ENCODE assay signal across 25 mouse cellular contexts in the genomic region with DNA sequence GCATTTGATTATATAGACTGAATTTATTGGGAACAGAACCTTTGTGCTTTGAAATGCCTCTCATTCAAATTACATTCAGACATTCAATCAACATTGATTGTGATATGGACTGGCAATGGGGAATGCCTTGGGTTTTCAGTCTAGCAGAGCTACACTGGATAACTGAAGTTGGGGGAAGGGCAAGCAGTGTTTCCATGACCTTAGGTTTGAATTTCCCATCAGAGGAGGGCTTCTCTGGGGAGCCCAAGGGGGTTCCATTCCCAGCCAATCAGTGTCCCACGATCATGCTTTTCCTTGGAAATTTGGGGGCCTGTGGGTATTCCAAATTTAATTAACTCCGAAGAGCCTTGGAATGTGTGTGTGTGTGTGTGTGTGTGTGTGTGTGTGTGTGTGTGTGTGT.
DNase-seq lines count a peak whose midpoint lies in the region; ATAC-seq lines count a peak whose summit lies in the region.
"Had no signal": no experiment of that assay in that cellular context is flagged by ENCODE, and none has a peak within 500 bp of the region (broad histone marks: within the 10 kb centered on the region; RNA-seq: fewer than 3 reads in every experiment).

No protein-coding gene starts in this region.

- 68% methylated on average over 2 of the region's 2 CpGs for WGBS in hindbrain, embryonic 12.5 days
- WGBS in hindbrain, embryonic 11.5 days = 73% methylated on average over 2 of the region's 2 CpGs
- 33% methylated on average over 2 of the region's 2 CpGs for WGBS in embryonic facial prominence, embryonic 12.5 days

- no peak overlapping the region for H3K9ac ChIP-seq in hindbrain, embryonic 12.5 days
- H3K9ac ChIP-seq in hindbrain, embryonic 11.5 days (ENCODE audit: low read depth, low read length) = no peak overlapping the region
- no peak overlapping the region for H3K9ac ChIP-seq in embryonic facial prominence, embryonic 12.5 days
- H3K9ac ChIP-seq: hindbrain, embryonic 15.5 days; limb, embryonic 15.5 days; liver, embryonic 13.5 days had no signal

- H3K27me3 ChIP-seq in hindbrain, embryonic 12.5 days = no peaks in the 10 kb centered on the region
- H3K27me3 ChIP-seq in hindbrain, embryonic 11.5 days (ENCODE audit: control insufficient read depth, insufficient read depth, low read length) = no peaks in the 10 kb centered on the region
- no peaks in the 10 kb centered on the region for H3K27me3 ChIP-seq in embryonic facial prominence, embryonic 12.5 days
- H3K27me3 ChIP-seq: hindbrain, embryonic 15.5 days; limb, embryonic 15.5 days; liver, embryonic 13.5 days had no signal

- intact Hi-C loops in left cerebral cortex, postnatal 4 days (cut with DNase I) = no loop called here

- H3K4me1 ChIP-seq in hindbrain, embryonic 12.5 days = peaks cover 17% of the 10 kb centered on the region
- peaks cover 6% of the 10 kb centered on the region for H3K4me1 ChIP-seq in hindbrain, embryonic 11.5 days (replicated peaks; ENCODE audit: control insufficient read depth, insufficient read depth, low read length)
- peaks cover 18% of the 10 kb centered on the region for H3K4me1 ChIP-seq in embryonic facial prominence, embryonic 12.5 days
- H3K4me1 ChIP-seq: liver, embryonic 13.5 days had no signal

- DNase-seq in hindbrain, embryonic 11.5 days (ENCODE audit: low spot score) = no peak
- peak; percentile 14 for DNase-seq in forelimb bud, embryonic 11.5 days (ENCODE audit: low read depth, low spot score)
- no peak for DNase-seq in left cerebral cortex, postnatal 4 days
- DNase-seq in natural killer cell, adult 2 months (ENCODE audit: low spot score in 2 of 2) = no peak
- DNase-seq in frontal cortex, postnatal 14 days (ENCODE audit: low spot score in 2 of 2) = no peak
- DNase-seq: cerebellum, adult 2 months; cerebellum, postnatal 14 days; gastrocnemius, postnatal 10 days; heart, postnatal 4 days; kidney, adult 11 months; kidney, postnatal 14 days; layer of hippocampus, adult 9-11 months; liver, embryonic 13.5 days; lung, adult 2 months; lung, postnatal 14 days; right cerebral cortex, postnatal 14 days; thymus, postnatal 4 days had no signal

- no peaks in the 10 kb centered on the region for H3K9me3 ChIP-seq in hindbrain, embryonic 12.5 days (replicated peaks)
- H3K9me3 ChIP-seq in hindbrain, embryonic 11.5 days (ENCODE audit: control insufficient read depth, low read length) = no peaks in the 10 kb centered on the region
- no peaks in the 10 kb centered on the region for H3K9me3 ChIP-seq in embryonic facial prominence, embryonic 12.5 days
- H3K9me3 ChIP-seq: hindbrain, embryonic 15.5 days; limb, embryonic 15.5 days; liver, embryonic 13.5 days had no signal

- no peak overlapping the region for H3K27ac ChIP-seq in hindbrain, embryonic 12.5 days
- H3K27ac ChIP-seq in hindbrain, embryonic 11.5 days (ENCODE audit: low read depth, low read length) = no peak overlapping the region
- H3K27ac ChIP-seq in embryonic facial prominence, embryonic 12.5 days = 0 out of 2 replicates have a peak overlapping the region, but pooled peaks have one; percentile 24
- H3K27ac ChIP-seq: liver, embryonic 13.5 days had no signal

- H3K4me3 ChIP-seq in hindbrain, embryonic 12.5 days = no peak overlapping the region
- no peak overlapping the region for H3K4me3 ChIP-seq in hindbrain, embryonic 11.5 days (ENCODE audit: low read depth, low read length)
- no peak overlapping the region for H3K4me3 ChIP-seq in embryonic facial prominence, embryonic 12.5 days
- H3K4me3 ChIP-seq: erythroblast, embryonic 14.5 days; hindbrain, embryonic 15.5 days; limb, embryonic 15.5 days; liver, embryonic 13.5 days had no signal

- ATAC-seq in hindbrain, embryonic 12.5 days (ENCODE audit: low FRiP score) = peak; percentile 41; the same call in 1 of the 2 replicates
- no peak for ATAC-seq in hindbrain, embryonic 11.5 days (ENCODE audit: low FRiP score)
- ATAC-seq in embryonic facial prominence, embryonic 12.5 days (ENCODE audit: insufficient number of reproducible peaks, insufficient read depth, low FRiP score, low TSS enrichment) = peak; percentile 83
- ATAC-seq: CD4-positive, CD25-positive, alpha-beta regulatory T cell, adult 4 months; inflammation-experienced regulatory T-cells, adult 6 months had no signal

- H3K36me3 ChIP-seq in hindbrain, embryonic 12.5 days = no peaks in the 10 kb centered on the region
- H3K36me3 ChIP-seq in hindbrain, embryonic 11.5 days (ENCODE audit: control insufficient read depth, insufficient read depth, low read length) = no peaks in the 10 kb centered on the region
- no peaks in the 10 kb centered on the region for H3K36me3 ChIP-seq in embryonic facial prominence, embryonic 12.5 days
- H3K36me3 ChIP-seq: hindbrain, embryonic 15.5 days; limb, embryonic 15.5 days; liver, embryonic 13.5 days had no signal

- H3K4me2 ChIP-seq in hindbrain, embryonic 12.5 days (replicated peaks) = no peak overlapping the region
- no peak overlapping the region for H3K4me2 ChIP-seq in hindbrain, embryonic 11.5 days (replicated peaks; ENCODE audit: low read depth, low read length)
- H3K4me2 ChIP-seq in embryonic facial prominence, embryonic 12.5 days (replicated peaks) = no peak overlapping the region
- H3K4me2 ChIP-seq: heart, embryonic 11.5 days; hindbrain, embryonic 15.5 days; limb, embryonic 15.5 days; liver, embryonic 13.5 days had no signal
